Mouse (Mus musculus): ENCODE results near the gene Ccdc187. TPM values are rescaled to one million over a fixed set of nuclear protein-coding genes. Genes with fewer than 3 reads are reported as not detected.

The Ccdc187 gene
- polyA plus RNA-seq, 2 experiments = 0.03 to 0.26 TPM

DNA sequence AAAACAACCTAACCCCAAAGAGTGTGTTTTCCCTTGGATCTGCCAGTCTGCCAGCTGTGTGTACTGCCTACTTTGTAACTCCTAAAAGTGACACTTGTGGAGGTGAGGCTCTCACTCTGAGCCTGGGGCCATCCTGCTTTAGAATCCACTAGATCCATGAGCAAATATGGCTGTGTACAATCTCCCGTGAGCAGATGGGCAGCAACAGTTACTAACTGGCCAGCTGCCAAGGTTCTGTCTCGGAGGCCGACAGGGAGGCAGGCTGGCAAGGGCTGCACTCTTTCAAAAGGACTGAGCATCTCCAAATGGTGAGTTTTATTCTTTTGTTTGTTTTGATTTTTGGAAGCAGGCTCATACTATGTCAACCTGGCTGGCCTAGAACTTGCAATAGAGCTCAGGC, 79.8 kb downstream of the Ccdc187 start:
- no peak overlapping the region for H3K4me3 ChIP-seq (replicated peaks; ENCODE audit: low read length)
- WGBS = 43% methylated on average over 3 of the region's 3 CpGs
- H3K9me3 ChIP-seq (ENCODE audit: control insufficient read depth, low read length) = no peaks in the 10 kb centered on the region
- no peak overlapping the region for H3K4me2 ChIP-seq (replicated peaks; ENCODE audit: low read depth, low read length, severe bottlenecking)
- peaks cover 57% of the 10 kb centered on the region for H3K36me3 ChIP-seq (ENCODE audit: control insufficient read depth, insufficient read depth, low read length)
- no peak overlapping the region for H3K27ac ChIP-seq (replicated peaks; ENCODE audit: low read depth, low read length)
- no peaks in the 10 kb centered on the region for H3K4me1 ChIP-seq (ENCODE audit: control insufficient read depth, insufficient read depth, low read length)
- no peak for TF ChIP-seq POLR2A (IDR thresholded peaks at IDR 0.05; ENCODE audit: borderline replicate concordance, extremely low read depth, insufficient read depth, insufficient read length)
- no peak overlapping the region for H3K9ac ChIP-seq (ENCODE audit: low read depth, low read length, severe bottlenecking)
- ATAC-seq (ENCODE audit: low FRiP score, low read depth) = no peak
- DNase-seq (ENCODE audit: low spot score) = no peak
- H3K27me3 ChIP-seq (ENCODE audit: control insufficient read depth, insufficient read depth, low read length) = no peaks in the 10 kb centered on the region

GRCm38 (mm10) chr2:26209566-26209965, 84.8 kb downstream of the Ccdc187 start:
- Histone ChIP-seq H3K4me1 (ENCODE audit: control insufficient read depth, insufficient read depth, low read length) (no peaks in the 10 kb centered on the region), H3K36me3 (ENCODE audit: control insufficient read depth, insufficient read depth, low read length) (peaks cover 33% of the 10 kb centered on the region), H3K9ac (ENCODE audit: low read depth, low read length, severe bottlenecking) (no peak overlapping the region), H3K4me3 (replicated peaks; ENCODE audit: low read length) (no peak overlapping the region), H3K4me2 (replicated peaks; ENCODE audit: low read depth, low read length, severe bottlenecking) (no peak overlapping the region), H3K27me3 (ENCODE audit: control insufficient read depth, insufficient read depth, low read length) (peaks cover 35% of the 10 kb centered on the region), H3K27ac (replicated peaks; ENCODE audit: low read depth, low read length) (no peak overlapping the region), H3K9me3 (ENCODE audit: control insufficient read depth, low read length) (no peaks in the 10 kb centered on the region)
- ATAC-seq (ENCODE audit: low FRiP score, low read depth) = no peak
- DNase-seq (ENCODE audit: low spot score) = no peak
- no peak for TF ChIP-seq POLR2A (IDR thresholded peaks at IDR 0.05; ENCODE audit: borderline replicate concordance, extremely low read depth, insufficient read depth, insufficient read length)
- WGBS = 77% methylated on average over 3 of the region's 3 CpGs

- Histone ChIP-seq H3K27ac (replicated peaks; ENCODE audit: low read depth, low read length) (no peak within 1 kb of the TSS), H3K4me2 (replicated peaks; ENCODE audit: low read depth, low read length, severe bottlenecking) (no peak within 1 kb of the TSS), H3K9ac (ENCODE audit: low read depth, low read length, severe bottlenecking) (no peak within 1 kb of the TSS), H3K27me3 (ENCODE audit: control insufficient read depth, insufficient read depth, low read length) (peaks cover 48% of the 10 kb centered on the region), H3K4me3 (replicated peaks; ENCODE audit: low read length) (no peak within 1 kb of the TSS), H3K36me3 (ENCODE audit: control insufficient read depth, insufficient read depth, low read length) (peaks cover 29% of the 10 kb centered on the region), H3K4me1 (ENCODE audit: control insufficient read depth, insufficient read depth, low read length) (no peaks in the 10 kb centered on the region), H3K9me3 (ENCODE audit: control insufficient read depth, low read length) (no peaks in the 10 kb centered on the region)
- WGBS = 6% methylated on average over 18 of the region's 19 CpGs
- DNase-seq (ENCODE audit: low spot score) (peak; percentile 90), ATAC-seq (ENCODE audit: low FRiP score, low read depth) (peak; percentile 88)
- no peak for TF ChIP-seq POLR2A (IDR thresholded peaks at IDR 0.05; ENCODE audit: borderline replicate concordance, extremely low read depth, insufficient read depth, insufficient read length)
These were observed 86.1 kb downstream of the Ccdc187 start, which contains the start of gene Lhx3 for GRCm38 (mm10) chr2:26208126-26208789. Lhx3 (minus strand) TSS chr2:26208289.

GRCm38 (mm10) chr2:26207559-26207958, 86.8 kb downstream of the Ccdc187 start:
- DNase-seq (ENCODE audit: low spot score) = no peak
- H3K27ac ChIP-seq (replicated peaks; ENCODE audit: low read depth, low read length) = no peak overlapping the region

GRCm38 (mm10) chr2:26205761-26206160, 88.6 kb downstream of the Ccdc187 start:
- Histone ChIP-seq H3K9ac (ENCODE audit: low read depth, low read length, severe bottlenecking) (no peak overlapping the region), H3K9me3 (ENCODE audit: control insufficient read depth, low read length) (no peaks in the 10 kb centered on the region), H3K27ac (replicated peaks; ENCODE audit: low read depth, low read length) (no peak overlapping the region), H3K36me3 (ENCODE audit: control insufficient read depth, insufficient read depth, low read length) (peaks cover 12% of the 10 kb centered on the region), H3K4me2 (replicated peaks; ENCODE audit: low read depth, low read length, severe bottlenecking) (no peak overlapping the region), H3K4me3 (replicated peaks; ENCODE audit: low read length) (no peak overlapping the region), H3K4me1 (ENCODE audit: control insufficient read depth, insufficient read depth, low read length) (no peaks in the 10 kb centered on the region), H3K27me3 (ENCODE audit: control insufficient read depth, insufficient read depth, low read length) (peaks cover 73% of the 10 kb centered on the region)
- DNase-seq (ENCODE audit: low spot score) = no peak
- no peak for TF ChIP-seq POLR2A (IDR thresholded peaks at IDR 0.05; ENCODE audit: borderline replicate concordance, extremely low read depth, insufficient read depth, insufficient read length)
- WGBS = 13% methylated on average over 10 of the region's 10 CpGs
- no peak for ATAC-seq (ENCODE audit: low FRiP score, low read depth)

More at GRCm38 (mm10) chr2:26207559-26207958, 86.8 kb downstream of the Ccdc187 start:
- WGBS = 11% methylated on average over 9 of the region's 9 CpGs
- Histone ChIP-seq H3K4me1 (ENCODE audit: control insufficient read depth, insufficient read depth, low read length) (no peaks in the 10 kb centered on the region), H3K4me3 (replicated peaks; ENCODE audit: low read length) (no peak overlapping the region), H3K9ac (ENCODE audit: low read depth, low read length, severe bottlenecking) (no peak overlapping the region), H3K9me3 (ENCODE audit: control insufficient read depth, low read length) (no peaks in the 10 kb centered on the region), H3K27me3 (ENCODE audit: control insufficient read depth, insufficient read depth, low read length) (peaks cover 55% of the 10 kb centered on the region), H3K4me2 (replicated peaks; ENCODE audit: low read depth, low read length, severe bottlenecking) (no peak overlapping the region), H3K36me3 (ENCODE audit: control insufficient read depth, insufficient read depth, low read length) (peaks cover 29% of the 10 kb centered on the region)
- no peak for TF ChIP-seq POLR2A (IDR thresholded peaks at IDR 0.05; ENCODE audit: borderline replicate concordance, extremely low read depth, insufficient read depth, insufficient read length)
- ATAC-seq (ENCODE audit: low FRiP score, low read depth) = no peak
